Mouse (Mus musculus) layer of hippocampus, adult 9-11 months (tissue): ENCODE results near the gene Rcn2.

ENCODE experiments used
- DNase-seq: peaks from one replicate; pipeline ENCODE4 v3.0.0; 2022

Gene Rcn2

GRCm38 (mm10) chr9:56097584-56098298 lies 56.1 kb downstream of the Rcn2 start:
- no peak for DNase-seq

- no peak for DNase-seq
Measured at GRCm38 (mm10) chr9:56100041-56100522, 58.4 kb downstream of the Rcn2 start.

GRCm38 (mm10) chr9:56101022-56101421 lies 59.4 kb downstream of the Rcn2 start:
- no peak for DNase-seq

- DNase-seq = no peak
Measured at GRCm38 (mm10) chr9:56104921-56105320, 63.3 kb downstream of the Rcn2 start.

GRCm38 (mm10) chr9:56106274-56107072 lies 64.8 kb downstream of the Rcn2 start:
- no peak for DNase-seq

- no peak for DNase-seq
Measured at GRCm38 (mm10) chr9:56107527-56107926, 65.9 kb downstream of the Rcn2 start.

GRCm38 (mm10) chr9:56108174-56108573 lies 66.5 kb downstream of the Rcn2 start:
- DNase-seq = peak; percentile 35
